Mouse (Mus musculus) layer of hippocampus, adult 11-12 months (tissue): Measurements from ENCODE around the gene Kifc3.
"Not testable (repeated sequence)": the region's sequence is repeated elsewhere in the genome, so short reads cannot be mapped to it uniquely, and the experiment has no call there.

ENCODE experiments used
- DNase-seq: peaks from one replicate; pipeline ENCODE4 v3.0.0; 2022; ENCODE audit warnings: low spot score

The Kifc3 gene

DNA sequence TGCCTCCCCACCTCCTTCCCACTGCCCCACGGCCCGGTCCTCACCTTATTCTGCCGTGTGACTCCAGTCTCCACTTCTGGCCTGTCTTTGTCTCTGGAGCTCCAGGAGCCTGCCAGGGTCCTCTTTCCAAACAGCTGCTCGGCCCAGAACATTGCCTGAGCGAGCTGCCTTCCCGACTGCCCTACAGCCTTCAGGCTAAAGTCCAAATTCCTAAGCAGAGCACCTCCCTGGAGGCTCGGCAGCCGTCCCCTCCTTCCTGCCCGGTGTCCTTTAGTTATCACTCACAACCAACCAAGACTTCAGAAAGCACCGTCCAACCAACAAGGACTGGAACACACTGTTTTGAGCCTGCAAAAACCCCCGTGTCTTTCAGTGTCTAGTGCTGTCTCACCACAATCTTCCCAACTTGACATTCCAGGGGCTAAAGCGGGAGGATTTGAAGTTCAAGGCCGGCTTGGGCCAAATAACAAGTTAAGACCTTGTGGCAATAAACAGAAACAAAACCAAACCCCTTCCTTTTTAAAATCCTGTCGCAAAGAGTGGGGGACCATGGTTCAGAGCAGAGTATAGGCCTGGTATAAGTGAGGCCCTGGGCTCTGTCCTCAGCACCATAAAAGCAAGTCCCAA, at the start of gene Kifc3:
Kifc3 (minus strand) TSS at position 164 of the 627 bp plus-strand sequence.
- no peak for DNase-seq

DNA sequence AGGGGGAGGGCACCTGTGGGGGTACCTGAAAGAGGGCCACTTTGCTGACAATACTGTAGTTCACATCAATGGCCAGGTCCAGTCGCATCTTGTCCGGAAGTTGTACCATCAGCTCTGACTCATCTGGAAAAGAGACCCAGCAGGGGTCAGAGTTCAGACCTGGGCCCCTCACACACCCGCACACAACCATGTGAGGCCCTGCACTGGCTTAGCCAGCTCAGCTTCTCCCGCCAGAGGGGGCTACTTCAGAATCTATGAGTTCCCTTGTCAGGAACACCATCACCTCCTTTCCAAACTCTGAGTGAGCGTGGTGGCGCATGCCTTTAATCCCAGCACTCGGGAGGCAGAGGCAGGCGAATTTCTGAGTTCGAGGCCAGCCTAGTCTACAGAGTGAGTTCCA, 49.4 kb upstream of the Kifc3 start:
- no peak for DNase-seq

DNA sequence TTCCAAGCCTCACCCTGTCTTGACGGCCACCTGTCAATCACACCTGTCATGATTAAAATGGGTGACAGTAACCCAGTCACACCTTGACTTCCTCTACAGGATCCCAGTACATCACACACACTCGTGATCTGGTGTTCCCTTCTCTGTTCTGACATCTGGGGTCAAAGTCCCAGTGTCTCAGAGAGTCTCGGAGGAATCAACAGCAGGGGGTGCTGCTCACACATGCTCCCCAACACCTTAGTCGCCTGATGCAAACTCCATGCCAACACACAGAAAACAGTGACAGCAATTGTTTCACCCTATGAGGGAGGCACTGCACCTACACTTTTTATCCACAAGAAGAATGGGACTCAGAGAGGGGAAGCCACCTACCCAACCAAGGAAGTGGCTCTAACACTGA, 47.2 kb upstream of the Kifc3 start:
- DNase-seq: no peak

DNA sequence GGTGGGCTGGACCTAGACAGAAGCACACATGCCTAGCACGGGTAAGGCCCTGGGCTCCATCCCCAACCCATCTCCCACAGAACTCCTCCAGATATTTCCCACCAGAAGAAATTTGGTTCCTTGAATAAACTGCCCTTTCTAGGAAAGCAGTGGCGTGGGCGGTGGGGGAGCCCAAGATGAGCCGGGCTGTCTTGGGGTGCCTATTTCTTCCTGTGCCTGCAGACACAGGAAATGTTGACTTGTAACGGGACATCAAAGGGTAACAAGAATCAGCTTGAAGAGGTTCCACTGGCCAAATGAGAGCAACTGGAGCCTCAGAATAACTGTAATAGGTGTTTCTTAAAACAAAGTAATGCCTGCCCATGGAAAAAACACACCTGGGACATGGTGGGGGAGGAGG, 44.7 kb upstream of the Kifc3 start:
- DNase-seq: no peak

DNA sequence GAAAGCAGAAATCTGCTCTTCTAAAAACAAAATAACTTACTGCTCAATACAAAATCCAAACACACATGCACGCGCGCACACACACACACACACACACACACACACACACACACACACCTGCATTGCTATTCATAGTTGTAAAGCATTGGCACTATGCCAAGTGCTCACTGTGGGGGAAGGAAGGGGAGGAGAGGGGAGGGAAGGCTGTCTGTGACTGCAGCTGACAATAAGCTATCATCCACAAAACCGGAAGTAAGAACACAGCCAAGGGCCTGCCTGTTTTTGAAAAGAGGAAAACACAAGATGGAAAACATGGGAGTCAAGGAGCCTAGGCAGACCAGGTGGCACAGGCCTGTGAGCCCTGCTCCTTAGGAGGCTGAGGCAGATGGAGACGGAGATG, 42.6 kb upstream of the Kifc3 start:
- no peak for DNase-seq

DNA sequence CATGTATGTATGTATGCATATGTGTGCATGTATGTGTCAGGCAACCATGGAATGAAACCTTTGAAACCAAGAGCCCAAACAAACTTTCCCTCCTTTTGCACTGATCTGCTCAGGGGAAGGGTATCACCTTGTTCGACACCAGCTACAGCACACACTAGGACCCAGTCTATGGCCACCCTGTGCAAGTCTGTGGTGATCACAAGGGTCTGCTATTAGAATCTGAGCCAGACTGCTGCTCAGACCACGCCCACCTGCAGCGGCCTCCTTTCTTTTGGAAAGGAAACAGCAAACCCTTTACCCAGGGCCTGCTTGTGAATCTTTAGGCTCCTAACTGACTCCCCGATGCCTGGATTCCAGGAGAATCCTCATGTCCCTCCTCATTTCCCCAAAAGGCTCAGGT, 41.2 kb upstream of the Kifc3 start:
- no peak for DNase-seq

DNA sequence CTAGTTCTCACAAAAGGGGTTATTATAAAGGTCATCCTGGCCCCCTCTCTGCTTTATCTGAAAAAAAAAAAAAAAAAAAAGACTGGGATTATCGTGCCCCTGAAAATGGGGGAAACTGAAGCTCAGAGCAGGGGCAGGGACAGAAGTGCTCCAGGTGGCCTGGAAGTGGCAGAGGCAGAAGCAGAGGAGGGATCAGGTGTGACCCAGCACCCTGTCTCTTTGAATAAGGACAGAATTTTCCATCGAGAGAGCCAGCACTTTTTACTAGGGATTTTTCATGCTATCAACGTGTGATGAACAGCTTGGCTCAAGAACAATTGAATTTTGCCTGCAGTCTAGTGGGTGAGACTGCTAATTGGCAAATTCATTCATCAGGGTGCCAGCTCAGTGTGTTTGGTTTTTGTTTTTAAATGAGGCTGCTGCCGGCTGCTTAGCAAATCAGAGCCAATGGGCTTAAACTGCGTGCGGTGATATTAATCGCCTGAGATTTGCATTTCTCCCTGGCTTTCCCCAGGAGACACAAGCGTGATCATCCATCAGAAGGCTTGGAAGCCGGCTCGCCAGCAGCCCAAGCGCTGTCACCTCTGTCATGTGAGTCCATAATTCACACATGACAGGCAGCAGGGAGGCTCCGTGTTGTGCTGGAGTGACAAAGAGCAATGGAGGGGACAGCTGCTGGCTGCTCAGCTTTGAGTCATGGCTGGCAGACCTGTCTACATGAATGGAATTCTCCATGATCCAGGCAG, 40.4 kb upstream of the Kifc3 start:
- peak; percentile 69 for DNase-seq

DNA sequence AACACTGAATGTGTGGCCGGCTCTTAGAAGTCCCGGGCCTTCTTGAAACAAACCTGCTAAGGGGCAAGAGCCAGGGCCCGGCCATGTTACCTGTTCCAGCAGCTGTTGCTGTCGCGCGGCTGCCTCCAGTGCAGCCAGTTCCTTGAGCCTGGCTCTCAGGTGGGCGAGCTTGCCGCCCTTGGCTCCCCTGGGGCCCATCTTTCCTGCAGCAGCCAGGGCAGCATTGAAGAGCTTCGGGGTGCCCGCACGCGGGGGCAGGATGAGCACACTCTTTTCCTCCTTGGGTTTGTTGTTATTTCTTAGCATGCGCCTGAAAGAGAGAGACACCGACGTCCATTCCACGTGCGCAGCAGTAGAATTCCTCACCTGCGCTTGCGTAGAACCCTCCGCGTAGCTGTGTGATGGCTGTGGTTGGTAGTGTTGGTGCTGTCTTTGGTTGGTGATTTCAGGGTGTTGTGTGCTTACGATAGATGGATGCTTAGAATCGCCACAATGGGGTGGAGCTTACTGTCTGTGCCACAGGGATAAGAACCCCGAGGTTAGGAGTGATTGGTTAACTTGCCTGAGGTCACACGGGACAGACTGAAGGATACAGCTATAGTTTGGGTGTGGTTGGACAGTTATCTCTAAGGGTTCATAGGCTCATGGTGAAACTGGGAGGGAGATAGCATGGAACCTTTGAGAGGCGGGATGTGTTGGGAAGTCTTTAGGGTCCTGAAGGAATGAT, 39.6 kb upstream of the Kifc3 start:
- no peak for DNase-seq

DNA sequence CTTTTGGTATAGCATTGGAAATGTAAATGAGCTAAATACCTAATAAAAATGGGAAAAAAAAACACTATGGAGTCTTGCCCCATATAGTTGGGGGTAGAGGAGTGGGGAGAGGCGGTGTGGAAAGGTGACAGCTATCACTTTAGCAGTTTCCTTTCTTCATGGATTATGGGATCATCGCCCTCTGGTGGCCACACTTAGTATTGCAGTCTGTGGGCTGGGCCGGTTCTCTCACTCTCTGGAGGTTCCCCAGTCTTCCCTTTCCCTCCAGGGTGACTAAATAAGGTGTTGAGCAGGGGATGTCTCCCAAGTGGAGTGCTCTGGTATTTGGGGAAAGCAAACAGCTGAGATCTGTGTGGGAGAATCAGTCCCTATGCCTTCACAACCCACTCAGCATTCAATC, 33.1 kb upstream of the Kifc3 start:
- peak; percentile 81 for DNase-seq

DNA sequence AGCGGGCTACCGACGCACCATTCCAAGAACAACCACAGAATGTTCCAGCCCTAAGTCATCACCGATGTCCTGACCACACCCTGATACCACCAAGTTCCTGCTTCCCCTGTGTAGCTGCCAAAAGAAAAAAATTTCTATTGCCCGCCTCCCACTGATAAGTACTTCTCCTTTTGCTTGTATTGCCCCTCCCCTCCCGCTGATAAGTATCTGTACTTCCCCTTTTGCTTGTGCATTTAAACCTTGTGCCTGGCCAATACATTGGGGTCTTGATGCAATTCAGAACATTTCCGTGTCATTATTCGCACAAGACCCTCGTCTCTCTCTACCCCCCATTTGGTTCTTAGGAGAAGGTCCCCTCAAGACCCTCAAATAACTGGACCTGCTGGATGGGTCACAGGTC, 27.5 kb upstream of the Kifc3 start:
- DNase-seq: not testable (repeated sequence)

DNA sequence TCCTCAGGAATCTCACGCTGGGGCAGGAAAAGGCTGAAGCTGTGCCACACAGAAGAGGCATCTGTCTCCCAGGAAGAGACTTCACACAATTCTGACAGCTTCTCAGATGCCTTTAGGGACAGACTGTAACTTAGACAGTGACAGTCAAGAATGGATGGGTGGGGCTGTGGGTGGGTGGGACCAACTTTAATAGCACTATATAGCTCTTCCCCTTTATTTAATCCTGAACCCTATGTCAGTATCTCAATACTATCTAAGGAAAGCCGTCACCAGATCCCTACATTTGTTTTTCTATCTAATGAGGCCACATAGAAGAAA, 24.5 kb upstream of the Kifc3 start:
- no peak for DNase-seq

DNA sequence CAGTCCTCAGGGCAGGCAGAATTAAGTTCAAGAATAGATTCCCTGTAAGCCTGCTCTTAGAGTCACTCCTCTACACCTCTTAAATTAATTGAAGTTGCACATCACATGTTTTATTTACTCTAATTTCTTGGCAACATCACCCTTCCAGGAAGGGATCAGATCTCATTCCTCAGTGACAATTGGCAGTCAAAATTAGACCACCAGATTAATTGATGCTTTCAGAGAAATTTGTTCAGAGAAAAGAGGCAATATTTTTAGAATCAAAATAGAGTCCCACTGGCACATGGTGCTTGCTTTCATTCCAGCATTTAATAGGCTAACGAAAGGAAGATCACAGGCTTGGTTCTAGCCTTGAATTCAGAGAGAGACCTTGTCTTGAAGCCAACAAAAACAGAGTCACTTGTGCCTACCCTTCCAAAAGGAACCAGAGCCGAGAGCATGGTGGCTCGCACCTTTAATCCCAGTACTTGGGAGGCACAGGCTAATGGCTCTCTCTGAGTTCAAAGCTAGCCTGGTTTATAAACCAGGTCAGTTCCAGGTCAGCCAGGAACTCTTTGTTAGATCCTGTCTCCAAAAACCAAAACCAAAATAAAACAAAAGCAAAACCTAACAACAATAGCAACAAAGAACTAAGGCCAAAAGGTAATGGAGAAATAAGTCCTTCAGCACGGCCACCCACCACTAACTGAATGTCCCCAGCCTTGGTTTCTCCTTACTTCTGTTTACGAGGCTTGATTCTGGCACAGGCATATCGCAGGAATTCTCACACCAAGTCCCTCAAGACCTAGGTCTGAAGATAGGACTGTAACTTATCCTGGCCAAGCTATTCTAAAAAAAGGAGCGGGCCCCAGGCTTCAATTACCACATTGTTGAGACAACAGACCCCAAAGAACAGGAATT, 23.9 kb upstream of the Kifc3 start:
- no peak for DNase-seq

DNA sequence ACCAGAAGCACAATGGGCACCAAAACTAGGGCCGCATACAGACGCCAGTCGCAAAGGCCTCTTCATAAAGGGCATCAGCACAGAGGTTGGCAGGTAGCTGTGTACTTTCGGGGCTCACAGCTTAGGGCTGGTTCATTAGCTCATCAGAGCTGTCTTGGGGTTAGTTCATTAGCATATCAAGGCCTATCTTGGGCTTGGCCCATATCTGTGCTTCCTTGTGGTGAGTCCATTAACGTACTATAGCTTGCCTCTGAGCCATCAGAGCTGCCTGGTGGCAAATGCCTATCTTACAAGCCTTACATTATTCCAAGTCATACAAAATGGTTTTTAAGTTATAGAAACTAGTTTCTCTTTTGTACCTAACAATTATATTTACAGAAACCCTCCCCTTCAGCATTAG, 21.4 kb upstream of the Kifc3 start:
- no peak for DNase-seq

DNA sequence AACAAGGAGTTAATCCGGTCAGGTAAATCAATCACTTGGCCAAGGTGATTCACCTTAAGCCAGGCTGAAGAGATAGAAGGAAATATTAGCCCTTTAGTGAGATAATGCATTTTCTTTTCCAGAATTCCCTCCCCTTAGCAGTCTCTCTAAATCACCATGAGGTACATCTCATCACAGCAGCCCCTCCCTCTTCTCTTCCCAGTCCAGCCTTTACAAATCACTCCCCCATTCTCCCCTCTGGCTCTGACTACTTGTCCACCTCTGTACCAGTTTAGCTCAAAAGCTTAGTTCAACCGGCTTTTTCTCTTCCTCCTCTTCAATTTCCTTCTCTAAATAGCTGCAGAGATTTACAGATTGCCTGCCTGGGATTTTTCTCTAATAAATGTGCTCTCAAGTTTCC, 18.4 kb upstream of the Kifc3 start:
- no peak for DNase-seq

DNA sequence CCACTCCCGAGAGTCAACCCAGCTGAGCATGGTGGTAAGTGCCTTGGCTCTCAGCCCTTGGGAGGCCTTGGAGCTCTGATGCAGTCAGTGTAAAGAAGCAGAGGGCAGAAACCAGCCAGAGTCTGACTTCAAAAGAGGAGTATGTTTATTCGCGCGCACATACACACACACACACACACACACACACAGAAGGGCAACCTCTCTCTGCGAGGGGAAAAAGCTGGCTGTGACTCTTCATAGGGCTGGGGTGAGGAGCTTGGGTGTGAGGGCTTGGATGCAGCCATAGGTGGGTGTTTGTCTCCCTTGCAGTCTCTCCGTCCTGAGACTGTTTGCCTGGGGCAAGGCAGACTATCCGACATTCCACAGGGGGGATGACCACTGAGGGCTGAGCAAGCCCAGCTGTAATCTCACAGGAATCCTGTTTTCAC, 18.0 kb upstream of the Kifc3 start:
- no peak for DNase-seq

DNA sequence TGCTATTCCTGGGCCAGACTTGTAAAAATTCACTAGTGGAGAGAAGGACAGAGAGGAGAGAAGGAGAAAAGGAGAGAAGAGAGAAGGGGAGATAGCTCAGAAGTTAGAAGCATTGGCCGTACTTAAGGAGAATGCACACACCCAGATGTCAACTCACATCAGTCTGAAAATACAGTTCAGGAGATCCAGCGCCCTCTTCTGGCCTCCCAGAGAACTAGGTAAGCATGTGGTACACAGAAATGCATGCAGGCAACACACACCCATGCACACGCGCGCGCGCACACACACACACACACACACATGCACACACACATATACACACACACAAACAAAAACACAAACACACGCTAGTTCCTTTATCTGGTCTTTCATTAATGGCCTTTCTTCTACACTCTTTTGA, 17.0 kb upstream of the Kifc3 start:
- DNase-seq: no peak

DNA sequence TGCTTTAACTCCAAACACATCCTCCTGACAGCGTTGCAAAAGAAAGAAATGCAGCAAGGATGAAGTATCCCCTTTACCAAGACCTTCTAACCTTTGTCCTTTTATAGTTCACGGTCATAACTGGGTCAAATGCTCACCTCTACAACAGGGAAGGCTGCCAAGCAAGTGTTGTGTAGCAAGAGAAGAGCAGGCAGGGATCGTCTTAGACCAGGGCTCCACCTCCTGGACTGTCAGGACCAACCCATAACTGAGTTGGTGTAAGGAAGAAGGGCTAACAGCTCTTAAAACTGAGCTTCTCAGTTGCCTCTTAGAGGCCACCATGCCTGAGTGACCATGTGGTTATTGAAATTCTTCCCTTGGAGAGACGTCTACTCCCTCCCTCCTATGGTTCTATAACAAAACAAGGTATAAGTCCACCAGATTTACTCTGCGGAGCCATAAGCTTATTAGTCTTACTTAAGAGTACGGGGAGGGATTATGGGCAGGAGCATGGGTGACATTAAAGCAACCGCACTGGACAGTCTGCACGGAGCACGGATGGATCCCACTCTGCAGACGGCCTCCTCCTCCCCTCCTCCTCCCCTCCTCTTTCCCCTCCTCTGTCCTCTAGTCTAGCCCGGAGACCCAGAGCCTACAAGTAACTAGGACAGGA, 13.2 kb upstream of the Kifc3 start:
- DNase-seq: no peak

DNA sequence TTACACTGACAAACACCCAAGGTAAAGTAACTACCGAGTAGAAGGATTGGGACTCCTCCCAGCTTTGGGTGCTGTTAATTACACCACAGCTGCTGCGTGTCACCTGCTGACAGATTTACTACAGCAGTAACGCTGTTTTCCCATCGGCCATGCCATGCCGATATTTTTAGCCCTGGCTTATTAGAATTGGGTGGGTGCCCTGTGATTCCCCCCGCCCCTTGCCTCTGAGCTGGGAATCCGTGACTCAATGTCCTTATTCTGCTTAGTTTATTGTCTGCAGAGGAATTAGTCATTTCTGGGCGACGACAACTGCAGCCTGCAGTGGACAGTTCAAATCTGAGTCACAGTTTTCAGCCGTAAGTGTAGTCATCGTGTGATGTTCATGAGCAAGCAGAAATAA, 7.3 kb upstream of the Kifc3 start:
- peak; percentile 50 for DNase-seq

DNA sequence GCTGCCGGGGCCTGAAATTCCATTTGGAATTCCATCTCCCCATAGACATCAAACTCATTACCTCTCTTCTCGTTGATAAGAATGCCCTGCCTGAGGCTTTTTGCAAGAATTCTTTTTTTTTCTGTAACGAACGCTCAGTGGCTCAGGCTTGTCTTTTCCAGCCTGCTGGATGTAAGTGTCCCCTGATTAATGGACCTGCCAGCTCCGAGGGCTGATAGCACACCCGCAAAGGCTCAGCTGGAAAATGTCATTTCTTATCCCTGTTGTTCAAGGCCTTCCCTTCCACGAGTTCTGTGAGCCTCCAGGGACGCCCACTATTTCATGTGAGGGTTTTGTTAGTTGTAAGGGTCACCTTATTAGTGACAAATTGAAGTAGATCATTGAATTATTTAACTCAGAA, 3.3 kb upstream of the Kifc3 start:
- no peak for DNase-seq

DNA sequence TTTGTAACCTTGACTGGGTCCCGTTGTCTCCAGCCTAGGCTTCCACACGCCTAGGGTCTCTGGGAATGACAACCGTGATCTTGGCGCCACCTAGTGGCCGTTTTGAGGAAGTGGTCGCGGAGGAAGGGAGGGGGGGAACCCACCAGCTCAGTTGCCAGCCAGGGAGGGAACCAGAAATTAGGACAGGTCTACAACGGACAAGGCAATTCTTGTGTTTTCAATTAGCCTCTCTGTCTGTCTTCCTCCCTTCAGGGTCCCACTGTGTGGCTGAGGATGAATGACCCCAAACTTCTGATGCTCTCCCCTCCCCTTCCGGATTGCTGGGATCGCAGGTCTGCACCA, 1.4 kb upstream of the Kifc3 start:
- DNase-seq: peak; percentile 71

DNA sequence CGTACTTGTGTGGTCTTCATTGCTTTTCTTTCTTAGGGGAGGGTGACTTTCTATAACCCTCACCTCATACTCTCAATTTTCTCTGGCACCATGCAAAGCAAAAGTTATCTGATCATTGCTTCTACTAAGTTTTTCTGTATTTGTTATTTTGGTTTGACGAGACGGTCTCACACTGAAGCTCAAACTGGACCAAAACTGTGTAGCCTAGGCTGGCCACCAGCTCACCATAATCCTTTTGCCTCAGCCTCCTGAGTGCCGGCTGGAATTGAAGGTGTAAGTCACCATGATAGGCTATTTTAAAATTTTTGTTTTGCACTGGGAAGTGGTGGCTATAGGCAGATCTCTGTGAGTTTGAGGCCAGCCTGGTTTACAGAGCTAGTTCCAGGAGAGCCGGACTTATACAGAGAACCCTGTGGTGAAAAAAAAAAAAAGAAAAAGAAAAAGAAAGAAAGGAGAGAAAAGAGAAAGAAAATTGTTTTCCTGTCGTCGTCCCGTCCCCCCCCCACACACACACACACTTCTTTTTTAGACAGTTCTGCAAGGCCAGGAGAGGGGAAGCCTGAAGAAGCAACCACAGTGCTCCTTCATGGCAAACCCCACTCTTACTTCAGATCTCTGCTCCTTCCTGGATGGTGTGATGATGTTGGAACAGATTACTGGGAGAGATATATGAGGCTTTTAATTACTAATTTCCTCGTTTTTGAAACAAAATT, 870 bp upstream of the Kifc3 start:
- no peak for DNase-seq
